Mouse (Mus musculus) layer of hippocampus, adult 8-10 months (tissue): ENCODE measurements around the gene Apoh. TPM values are rescaled to one million over a fixed set of nuclear protein-coding genes. Genes with fewer than 3 reads are reported as not detected.

Experiments used
- DNase-seq, 2 experiments: peaks; one replicate each; pipeline ENCODE4 v3.0.0; 2022; ENCODE audit warnings: low spot score in 2 of 2
- total RNA-seq, 4 experiments: library from RNA; stranded (reverse); gene quantifications; 2 replicates each; pipeline ENCODE4 v1.2.4; 2022

Apoh gene
- total RNA-seq, 4 experiments from 2014 or later = 0.54 to 0.94 (median 0.86) TPM

DNA sequence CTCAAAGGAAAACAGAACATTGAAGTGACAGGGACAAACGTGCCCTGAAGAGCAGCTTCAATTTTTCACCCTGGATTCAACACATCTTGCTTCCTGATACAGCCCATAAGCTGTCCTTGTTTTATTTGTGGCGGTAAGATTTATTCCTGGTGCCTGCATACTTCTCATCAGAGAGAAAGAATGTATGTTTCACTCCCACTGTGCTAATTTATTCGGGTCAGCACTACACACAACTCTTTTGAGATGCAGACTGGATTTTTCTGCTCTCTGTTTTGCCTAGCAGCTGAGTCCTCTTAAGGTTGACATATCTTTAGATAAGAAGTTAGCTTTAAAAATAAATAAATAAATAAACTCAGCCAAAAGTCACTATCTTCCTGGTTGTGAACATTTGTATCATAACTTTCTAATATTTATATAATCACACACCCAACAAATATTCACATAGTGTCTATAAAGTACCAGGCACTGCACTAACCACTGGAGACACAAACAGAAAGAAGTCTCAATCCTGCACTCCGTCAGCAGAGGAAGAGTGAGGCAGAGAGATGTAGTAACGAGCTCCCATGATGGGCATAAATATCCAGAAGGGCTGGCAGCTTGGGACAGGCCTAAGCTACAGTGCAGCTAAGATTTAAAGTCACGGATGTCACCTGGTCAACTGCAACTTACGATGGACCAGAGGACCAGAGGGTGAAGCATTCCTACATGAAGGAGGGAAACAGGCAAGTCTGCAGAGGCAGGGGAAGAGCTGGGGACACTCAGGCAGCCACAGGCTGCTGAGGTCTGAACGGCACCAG, 9.4 kb upstream of the Apoh start:
- no peak for DNase-seq

DNA sequence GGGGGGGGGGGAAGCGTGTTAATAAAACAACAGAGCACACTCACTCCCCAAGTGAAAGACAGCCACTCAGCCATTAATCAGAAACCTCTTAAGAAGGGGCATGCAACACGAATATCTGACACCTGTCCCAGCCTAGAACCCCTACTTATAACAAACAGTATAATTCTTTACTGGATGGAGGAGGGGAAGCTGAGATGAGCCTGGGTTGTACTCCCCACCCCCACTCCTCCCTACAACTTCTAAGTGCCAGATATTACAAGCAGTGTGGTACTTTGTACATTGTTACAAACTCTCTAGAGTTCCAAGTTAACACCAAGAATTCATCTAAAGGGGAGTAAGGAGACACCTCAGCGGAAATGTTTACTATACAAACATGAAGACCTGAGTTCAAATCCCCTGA, 8.5 kb upstream of the Apoh start:
- DNase-seq = no peak

DNA sequence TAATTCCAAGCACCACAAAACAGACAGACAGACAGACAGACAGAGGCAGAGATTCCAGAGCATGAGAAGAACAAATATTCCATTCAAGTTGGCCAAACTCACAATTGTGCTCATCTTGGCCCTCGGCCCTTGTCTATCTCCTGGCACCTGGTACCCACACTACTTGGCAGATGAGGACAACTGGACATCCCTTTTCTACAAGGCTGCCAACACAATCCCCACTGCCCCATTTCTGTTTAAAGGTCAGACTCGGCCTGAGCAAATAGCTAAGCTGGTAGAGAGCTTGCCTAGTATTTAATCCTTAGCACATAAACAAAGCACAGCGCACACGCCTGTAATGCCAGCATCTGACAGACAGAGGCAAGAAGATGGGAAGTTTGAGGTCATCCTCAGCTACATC, 7.6 kb upstream of the Apoh start:
- no peak for DNase-seq

DNA sequence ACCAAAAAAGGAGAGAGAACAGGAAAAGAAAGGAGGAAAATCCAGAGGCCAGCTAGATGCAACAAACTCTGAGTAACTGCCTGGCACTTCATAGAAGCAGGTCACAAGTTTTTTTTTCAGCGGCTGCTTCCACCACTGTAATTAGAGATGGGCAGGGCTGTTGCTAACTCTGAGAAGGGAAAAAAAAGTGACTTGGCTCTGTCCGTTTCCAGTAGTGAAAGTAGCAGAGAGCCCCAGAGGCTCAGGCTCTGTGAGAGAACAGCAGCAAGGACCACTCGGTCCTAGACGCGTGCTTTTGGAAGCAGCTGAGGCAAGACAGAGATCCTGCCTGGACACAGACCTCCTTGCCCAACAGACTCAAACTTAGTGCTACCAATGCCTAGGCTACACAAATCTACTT, 6.7 kb upstream of the Apoh start:
- no peak for DNase-seq

DNA sequence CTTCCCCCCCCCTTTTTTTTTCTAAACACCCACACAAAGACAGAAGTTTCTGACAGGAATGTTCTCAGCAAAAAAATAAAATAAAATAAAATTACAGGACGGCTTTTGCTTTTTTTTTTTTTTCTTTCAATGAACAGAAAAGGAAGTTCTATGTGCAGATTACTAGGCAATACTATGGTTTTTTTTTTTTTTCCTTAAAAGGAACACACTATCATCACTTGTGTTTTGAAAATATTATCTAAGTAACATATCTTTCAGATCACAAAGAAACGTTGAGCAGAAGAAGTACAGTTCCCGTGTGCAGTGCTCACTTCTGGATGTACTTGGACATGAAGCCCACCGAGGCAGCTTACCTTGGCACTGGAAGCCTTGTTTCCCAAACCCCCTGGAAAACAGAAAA, 2.9 kb upstream of the Apoh start:
- no peak for DNase-seq

DNA sequence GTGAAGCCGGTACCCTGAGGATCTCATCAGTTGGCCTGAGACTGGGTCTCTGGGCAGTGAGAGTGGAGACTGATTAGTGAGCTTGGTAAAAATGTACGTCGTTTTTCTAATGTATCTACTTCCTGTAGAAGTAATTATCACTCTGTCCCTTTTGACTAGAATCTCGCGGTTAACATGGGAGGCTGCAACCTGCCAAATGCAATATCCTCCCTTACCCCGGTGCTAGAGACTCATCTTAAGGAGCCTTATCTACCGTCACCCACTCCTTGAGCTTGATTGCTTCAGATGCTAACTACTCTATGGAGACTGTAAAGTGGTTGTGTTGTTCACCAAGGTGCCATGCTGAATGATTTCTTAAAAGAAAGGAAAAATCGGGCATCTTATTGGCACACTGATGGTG, 1.4 kb upstream of the Apoh start:
- no peak for DNase-seq

DNA sequence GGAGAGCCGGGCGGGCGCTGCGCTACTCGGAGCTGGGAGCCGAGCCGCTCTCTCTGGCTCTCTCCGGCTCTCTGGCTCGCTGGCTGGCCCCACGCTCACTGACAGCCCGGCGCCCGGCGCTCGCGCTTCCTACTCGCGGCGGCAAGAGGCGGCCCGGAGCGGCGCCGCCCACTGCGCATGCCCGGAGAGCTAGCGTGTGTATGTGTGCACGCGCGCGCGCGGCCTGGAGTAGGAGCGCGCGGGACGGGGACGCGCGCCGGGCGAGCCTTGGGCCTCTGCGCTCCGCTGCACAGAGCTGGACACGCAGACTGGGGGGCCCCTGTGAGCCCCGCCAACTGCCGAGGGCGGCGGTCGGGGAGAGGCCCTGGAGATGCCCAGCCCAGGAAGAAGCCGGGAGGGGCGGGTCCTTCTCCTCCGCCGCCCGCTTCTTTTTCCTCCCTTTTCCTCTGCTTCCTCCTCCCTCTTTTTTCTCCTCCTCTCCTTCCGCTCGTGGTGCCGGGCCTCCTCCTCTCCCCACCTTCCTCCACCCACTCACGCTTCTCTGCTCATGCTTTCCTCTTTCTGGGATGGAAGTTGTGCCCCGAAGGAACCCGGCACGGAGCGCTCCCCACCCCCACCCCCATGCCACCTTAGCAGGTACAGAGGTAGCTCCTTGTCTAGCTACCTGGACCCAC, 772 bp downstream of the Apoh start, which contains the start of gene Prkca:
TSS of gene Prkca (minus strand) at position 140 of the 674 bp plus-strand sequence.
- DNase-seq = peak; percentile 85 to 95

DNA sequence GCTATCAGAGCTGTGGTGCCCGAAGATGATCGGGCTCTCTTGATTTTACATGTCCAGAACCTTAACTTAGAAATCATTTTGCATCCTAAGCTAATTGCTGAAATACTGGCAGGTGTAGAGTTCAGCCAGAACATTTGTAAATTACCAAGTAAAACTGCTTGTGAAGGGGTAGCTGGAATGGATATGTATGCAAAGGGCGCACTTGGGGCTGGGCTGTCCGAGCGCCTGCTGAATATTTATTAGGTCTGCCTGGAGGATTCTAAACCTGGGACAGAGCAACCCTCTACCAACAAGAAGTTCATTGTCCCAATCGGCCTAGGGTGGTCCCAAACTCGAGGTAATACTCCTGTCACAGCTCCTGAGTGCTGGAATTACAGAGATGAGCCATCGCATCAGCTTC, 1.6 kb downstream of the Apoh start:
- DNase-seq = no peak

DNA sequence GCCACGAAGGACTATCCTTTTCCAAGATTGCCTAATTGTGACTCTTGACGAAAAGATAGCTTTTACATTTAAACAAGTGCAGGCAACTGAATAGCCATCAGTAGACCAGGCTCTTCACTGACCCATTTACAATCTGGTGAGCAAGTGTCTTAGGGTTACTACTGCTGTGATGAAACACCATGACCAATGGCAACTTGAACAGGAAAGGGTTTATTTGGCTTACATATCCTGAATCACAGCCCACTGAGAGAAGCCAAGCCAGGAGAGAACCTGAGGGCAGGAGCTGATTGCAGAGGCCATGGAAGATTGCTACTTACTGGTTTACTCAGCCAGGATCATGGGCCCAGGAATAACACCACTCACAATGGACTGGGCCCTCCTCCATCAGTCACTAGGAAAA, 2.2 kb downstream of the Apoh start:
- DNase-seq = no peak

DNA sequence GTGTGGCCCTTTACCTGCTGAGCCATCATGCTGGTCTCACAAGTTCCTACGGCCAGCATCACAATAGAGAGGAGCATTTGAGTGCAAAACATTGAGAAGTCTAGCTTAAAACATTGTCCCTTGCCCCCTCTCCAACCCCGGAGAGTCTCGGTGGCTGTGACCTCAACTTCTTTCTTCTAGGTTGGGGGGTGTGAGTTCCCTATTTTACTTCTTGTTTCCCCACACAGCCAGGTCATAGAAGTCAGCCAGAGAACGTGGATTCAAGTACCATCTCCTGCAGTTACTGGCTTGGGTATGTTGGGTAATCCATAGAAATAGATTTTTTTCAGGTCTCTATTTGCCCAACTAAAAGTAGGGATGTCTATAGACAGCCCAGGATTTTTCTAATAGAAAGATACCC, 7.6 kb downstream of the Apoh start:
- DNase-seq = no peak

DNA sequence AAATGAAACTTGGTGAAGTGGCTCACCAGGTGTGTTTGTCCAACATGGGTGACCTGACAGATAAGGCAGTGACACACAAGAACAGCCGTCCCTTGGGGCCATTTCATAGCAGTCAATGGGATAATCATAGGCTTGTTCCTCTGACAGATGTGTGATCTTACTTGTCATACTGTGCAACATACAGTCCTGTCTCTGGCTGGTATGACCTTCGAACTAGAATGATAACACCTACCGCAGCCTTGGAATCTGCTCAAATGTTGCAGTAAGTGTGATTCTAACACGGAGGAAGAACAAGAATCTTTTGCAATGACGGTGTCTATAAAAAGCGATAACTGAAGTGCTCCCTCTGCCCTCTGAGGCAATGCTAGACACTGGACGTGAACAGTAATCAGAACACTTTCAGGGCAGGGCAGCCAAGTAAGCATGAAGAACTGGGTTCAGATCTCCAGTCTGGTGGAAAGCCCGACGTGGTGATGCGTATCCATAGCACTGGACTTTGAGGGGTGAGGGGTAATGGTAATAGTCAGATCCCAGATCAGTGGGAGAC, 9.8 kb downstream of the Apoh start:
- DNase-seq = no peak

DNA sequence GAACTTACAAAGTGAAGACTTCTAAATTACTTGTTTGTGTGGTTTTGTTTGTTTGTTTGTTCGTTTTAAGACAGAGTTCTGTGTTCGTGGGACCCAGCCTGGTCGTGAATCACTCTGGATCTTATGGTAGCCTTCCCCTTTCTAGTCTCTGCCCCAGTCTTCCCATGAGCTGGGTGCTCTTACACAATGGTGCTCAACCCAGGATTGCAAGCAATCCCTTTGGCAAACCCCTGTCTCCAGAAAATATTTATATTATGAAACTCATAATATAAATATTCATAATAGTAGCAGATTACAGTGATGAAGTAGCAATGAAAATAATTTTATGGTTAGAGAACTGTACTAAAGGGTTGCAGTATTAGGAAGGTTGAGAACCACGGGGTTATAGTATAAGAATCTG, 12.9 kb downstream of the Apoh start:
- no peak for DNase-seq

DNA sequence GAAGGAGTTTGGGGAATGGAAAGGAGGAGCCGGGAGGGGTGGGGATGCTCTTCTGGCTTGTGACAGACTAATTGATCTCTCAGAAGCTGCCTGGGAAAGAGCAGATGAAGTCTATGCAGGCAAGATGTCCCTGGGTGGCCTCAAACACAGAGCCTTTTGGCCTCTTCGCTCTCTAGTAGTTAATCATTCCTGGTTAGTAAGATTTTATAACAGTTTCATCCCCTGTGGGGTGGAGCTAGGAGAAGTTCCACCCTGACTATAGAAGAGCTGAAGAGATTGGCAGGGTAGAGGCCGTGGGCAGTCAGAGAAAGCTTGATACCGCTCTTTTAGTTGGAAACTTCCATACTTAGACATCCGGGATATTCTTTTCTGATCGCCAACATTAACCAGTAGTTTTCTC, 15.8 kb downstream of the Apoh start:
- DNase-seq = no peak

DNA sequence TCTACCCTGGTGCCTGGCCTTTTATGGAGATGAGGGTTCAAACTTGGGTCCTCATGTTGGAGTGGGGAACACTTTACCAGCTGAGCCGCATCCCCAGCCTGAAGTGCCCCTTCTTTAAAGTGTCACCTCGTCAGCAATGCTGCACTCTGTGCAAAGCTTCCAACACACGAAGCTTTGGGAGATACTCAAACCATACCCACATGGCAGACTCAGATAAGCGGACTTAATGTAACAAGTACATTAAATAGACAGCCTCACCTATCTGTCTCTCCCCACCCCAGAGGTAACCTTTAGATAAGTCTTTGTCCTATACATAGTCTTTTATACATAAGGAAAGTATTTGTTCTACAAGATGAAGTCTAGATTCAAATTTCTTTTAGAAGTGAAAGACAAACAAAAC, 17.8 kb downstream of the Apoh start:
- no peak for DNase-seq

DNA sequence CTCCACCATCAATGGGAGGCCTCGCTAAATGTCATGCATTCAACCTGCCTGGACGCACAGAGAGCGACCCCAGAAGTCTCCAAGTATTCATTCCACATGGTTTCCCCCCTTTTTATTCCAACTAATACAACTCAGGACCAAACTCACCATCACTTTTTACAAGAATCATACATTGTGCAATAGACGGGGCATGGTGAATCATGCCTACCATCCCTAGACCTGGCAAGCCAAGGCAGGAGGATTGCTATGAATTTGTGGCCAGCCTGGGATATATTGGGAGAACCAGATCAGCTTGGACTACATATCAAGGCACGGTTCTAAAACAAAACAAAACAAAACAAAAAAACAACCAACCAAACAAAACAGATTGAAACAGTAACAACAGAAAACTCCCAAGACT, 19.8 kb downstream of the Apoh start:
- no peak for DNase-seq

DNA sequence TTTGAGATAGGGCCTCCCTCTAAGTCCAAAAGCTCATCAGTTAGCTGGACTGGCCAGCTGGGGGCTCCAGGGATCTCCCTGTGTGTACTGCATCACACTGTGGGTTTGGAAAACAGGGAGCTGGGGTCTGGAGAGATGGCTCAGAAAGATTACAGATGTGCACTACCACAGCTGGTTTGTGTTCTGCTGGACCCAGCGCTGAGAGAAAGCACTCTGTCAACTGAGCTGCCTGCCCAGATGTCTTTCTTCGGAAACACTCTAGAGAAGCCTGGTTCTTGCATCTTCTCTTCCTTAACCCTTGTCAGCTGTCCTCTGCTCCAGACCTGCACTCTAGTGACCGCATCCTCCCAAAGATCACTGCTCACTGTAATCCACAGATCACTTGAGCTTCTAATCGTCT, 20.8 kb downstream of the Apoh start:
- no peak for DNase-seq

DNA sequence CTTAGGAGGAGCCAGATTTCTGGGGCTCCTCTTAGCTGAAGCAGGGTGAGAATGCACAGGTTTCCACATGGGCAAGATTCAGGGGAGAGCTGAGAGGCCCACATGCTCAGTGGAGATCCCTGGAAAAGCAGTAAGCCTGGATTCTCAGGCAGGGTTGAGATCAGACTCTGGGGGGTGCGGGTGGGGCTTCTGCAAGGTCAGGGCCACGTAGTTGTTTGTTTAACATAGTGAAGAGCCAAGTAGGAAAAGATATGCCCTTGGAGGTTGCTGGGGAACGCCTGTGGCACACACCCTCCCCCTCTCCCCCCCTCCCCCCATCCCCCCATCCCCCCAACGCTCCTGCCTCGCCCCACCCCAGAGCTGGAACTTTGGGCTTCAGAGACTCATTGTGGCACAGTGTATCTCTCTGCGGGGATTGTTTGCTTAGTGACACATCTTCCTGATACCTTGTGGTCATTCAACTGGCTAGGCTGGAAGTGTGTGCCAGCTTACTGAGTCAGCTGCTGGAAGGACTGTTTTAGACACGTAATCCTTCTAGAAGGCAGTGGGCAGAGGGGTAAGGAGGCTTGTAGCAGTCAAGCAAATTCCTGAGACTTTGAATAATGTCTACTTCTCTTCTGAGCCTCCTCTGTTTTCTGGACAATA, 21.9 kb downstream of the Apoh start:
- DNase-seq = no peak

DNA sequence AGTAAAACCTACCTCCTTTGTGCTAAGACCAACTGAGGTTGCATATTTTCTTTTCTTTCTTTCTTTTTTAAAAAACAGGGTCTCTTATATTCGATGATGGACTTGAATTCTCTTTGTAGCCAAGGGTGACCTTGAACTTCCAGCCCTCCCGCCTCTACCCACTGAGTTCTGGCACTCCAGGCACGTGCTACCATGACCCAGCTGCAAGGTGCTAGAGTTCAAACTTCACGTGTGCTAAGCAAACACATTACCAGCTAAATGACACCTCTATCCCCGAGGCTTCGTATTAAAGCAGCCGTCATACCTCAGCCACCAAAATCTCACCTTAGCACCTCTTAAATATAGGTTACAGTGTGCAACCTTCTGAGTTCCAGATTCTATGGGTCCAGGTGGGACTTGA, 22.4 kb downstream of the Apoh start:
- DNase-seq = no peak

DNA sequence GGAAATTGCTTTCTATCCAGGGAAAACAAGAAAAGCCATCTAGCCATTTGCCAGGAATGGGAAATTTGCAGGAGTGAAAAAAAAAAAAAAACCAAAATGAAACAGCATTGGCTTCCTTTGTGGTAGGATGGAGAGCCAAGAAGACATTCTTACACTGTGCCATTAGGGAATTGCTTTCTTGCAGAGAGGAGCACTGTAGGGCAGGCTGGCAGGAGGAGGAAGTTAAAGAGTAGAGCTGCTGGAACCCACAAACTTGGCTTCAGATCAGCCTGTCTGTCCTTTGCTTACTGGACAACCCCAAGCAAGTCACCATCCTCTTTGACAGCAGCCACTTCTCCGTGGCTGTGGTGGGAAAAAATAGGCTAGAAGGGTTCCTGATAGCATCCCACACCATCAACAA, 23.9 kb downstream of the Apoh start:
- DNase-seq = no peak

DNA sequence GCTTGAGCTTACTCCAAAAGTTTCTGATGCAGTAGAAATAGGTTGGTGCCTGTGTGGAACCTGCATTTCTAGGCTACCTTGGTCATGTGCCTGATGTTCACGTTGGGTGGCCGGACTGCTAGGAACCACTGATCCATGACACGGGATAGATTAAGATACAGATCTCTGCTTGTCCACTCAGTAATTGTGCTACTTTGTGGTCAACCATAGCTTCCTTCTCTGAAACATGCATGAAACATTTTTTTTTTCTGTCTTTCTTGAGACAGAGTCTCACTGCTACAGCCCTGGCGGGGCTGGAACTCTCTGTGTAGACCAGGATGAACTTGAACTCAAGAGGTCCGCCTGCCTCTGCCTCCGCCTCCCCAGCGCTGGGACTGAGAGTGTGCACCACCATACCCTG, 33.7 kb downstream of the Apoh start:
- no peak for DNase-seq

DNA sequence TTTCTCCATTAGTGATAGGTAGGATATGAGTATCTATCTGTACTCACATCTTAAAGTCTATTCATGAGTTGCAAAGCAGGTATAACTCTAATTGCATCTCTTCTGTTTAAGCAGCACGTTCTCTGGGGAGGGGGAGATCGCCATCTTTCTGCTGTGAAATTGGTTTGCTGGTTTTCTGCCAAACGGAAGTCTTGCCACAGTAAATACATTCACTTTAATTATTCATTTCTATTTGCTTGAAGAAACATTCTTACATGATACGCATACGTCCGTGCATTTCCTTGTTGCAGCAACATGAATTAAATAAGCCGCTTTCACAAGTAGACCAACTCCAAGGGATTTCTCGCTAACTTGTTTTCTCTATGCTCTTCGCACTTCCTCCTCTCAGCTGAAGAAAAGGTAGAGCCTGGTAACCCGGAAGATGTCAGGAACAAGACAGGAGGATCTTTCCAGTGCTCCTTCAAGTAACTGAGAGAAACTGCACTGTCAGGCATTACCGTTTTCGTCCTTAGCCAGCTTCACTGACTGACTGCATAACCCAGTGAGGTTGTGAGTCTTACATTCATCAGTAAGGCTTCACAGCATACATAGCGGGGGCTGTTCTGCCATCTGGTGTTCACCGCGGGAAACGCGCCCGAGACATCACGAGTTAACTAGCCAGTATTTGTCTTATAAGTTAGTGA, 34.7 kb downstream of the Apoh start:
- peak; percentile 66 to 88 for DNase-seq

DNA sequence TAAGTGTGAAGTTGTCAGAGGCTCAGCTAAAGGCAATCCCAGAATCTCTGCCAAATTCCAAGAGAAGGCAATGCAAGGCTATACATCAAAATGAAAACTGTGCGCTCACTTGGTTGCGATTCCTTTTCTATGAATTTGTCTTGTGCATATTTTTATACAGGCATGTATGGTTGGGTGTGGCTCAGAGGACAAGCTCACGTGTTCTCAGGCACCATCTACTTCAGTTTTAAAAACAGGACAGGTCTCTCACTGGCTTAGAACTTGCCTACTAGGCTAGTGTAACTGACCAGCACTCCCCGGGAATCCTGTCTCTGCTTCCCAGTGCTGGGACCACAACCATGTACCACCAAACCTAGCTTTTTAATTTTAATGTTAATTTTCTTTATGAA, 35.2 kb downstream of the Apoh start:
- DNase-seq = no peak
